In the genomic region with DNA sequence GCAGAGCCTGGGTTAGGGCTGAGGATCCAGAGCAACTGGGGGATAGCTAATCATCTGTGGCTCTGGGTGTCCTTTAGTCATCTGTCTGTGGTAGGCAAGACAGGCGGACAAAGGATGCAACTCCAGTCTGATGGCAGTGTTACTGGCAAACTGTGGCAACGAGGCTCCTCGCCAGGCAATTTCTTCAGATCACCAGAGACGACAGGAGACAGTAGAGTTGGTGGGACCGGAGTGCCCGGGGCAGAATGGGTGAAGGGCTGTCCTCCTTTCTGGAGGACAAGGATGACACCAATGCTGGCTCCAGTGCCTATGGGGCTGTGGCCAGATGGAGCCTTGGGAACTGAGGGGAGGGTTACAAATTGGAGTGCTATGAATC, we compare ENCODE assay signal across 8 mouse cellular contexts. TPM values are rescaled to one million over a fixed set of nuclear protein-coding genes. Genes with fewer than 3 reads are reported as not detected.
DNase-seq lines count a peak whose midpoint lies in the region; ATAC-seq and TF ChIP-seq lines count a peak whose summit lies in the region.
"Not testable (repeated sequence)": the region's sequence is repeated elsewhere in the genome, so short reads cannot be mapped to it uniquely, and the experiment has no call there.

No protein-coding gene starts in this region.

- 45% methylated on average over 6 of the region's 6 CpGs for WGBS in cerebellum, adult 2 months
- 69% methylated on average over 6 of the region's 6 CpGs for WGBS in forebrain, embryonic 13.5 days
- 70% methylated on average over 6 of the region's 6 CpGs for whole genome bisulfite sequencing in heart, embryonic 12.5 days
- 62% methylated on average over 6 of the region's 6 CpGs for WGBS in intestine, embryonic 15.5 days
- WGBS in limb, embryonic 13.5 days = 66% methylated on average over 6 of the region's 6 CpGs
- WGBS in midbrain, embryonic 11.5 days = 64% methylated on average over 6 of the region's 6 CpGs

- peak overlapping the region; percentile 79; the same call in 1 of the 2 replicates for H3K27ac ChIP-seq in cerebellum, adult 2 months (ENCODE audit: insufficient read depth, low read length)
- H3K27ac ChIP-seq in forebrain, embryonic 13.5 days = peak overlapping the region; percentile 65
- not testable (repeated sequence) for H3K27ac ChIP-seq in heart, embryonic 12.5 days (ENCODE audit: poor library complexity, severe bottlenecking); intestine, embryonic 15.5 days; limb, embryonic 13.5 days; midbrain, embryonic 11.5 days (ENCODE audit: low read depth, low read length)

- TF ChIP-seq POLR2A in cerebellum, adult 2 months (IDR thresholded peaks at IDR 0.05; ENCODE audit: borderline replicate concordance, insufficient read depth, low read length) = not testable (repeated sequence)

- not testable (repeated sequence) for H3K9ac ChIP-seq in forebrain, embryonic 13.5 days; intestine, embryonic 15.5 days; limb, embryonic 13.5 days; midbrain, embryonic 11.5 days (ENCODE audit: low read length)
- 0 out of 2 replicates have a peak overlapping the region, but pooled peaks have one; percentile 18 for H3K9ac ChIP-seq in heart, embryonic 12.5 days

- TF ChIP-seq CTCF in E14TG2a.4 (conservative IDR thresholded peaks at IDR 0.05; ENCODE audit: low read length); cerebellum, adult 2 months (IDR thresholded peaks at IDR 0.05; ENCODE audit: borderline replicate concordance, insufficient read depth, low read depth, low read length): not testable (repeated sequence)

- peak overlapping the region; percentile 94 for H3K4me3 ChIP-seq in E14TG2a.4 (replicated peaks; ENCODE audit: low read length)
- not testable (repeated sequence) for H3K4me3 ChIP-seq in cerebellum, adult 2 months (replicated peaks; ENCODE audit: insufficient read depth, low read depth, low read length); forebrain, embryonic 13.5 days; heart, embryonic 12.5 days; intestine, embryonic 15.5 days (replicated peaks); limb, embryonic 13.5 days; midbrain, embryonic 11.5 days (ENCODE audit: low read depth, low read length)

- DNase-seq in cerebellum, adult 2 months = peak; percentile 55 to 56
- peak; percentile 86 for DNase-seq in midbrain, embryonic 11.5 days (ENCODE audit: low spot score, missing footprints)
- DNase-seq in right cerebral cortex, postnatal 10 days (ENCODE audit: low spot score in 2 of 2) = peak; percentile 50 to 62

- H3K36me3 ChIP-seq in E14TG2a.4 (ENCODE audit: insufficient read depth, low read length) = peaks cover 24% of the 10 kb centered on the region
- peaks cover 11% of the 10 kb centered on the region for H3K36me3 ChIP-seq in forebrain, embryonic 13.5 days (ENCODE audit: poor library complexity, severe bottlenecking)
- H3K36me3 ChIP-seq in heart, embryonic 12.5 days; intestine, embryonic 15.5 days; midbrain, embryonic 11.5 days (ENCODE audit: control insufficient read depth, insufficient read depth, low read length): not testable (repeated sequence)
- H3K36me3 ChIP-seq in limb, embryonic 13.5 days = peaks cover 10% of the 10 kb centered on the region

- peaks cover 30% of the 10 kb centered on the region for H3K4me1 ChIP-seq in E14TG2a.4 (replicated peaks; ENCODE audit: low read depth, low read length)
- not testable (repeated sequence) for H3K4me1 ChIP-seq in cerebellum, adult 2 months (ENCODE audit: control insufficient read depth, insufficient read depth, low read length); heart, embryonic 12.5 days (replicated peaks); intestine, embryonic 15.5 days (replicated peaks); midbrain, embryonic 11.5 days (ENCODE audit: control insufficient read depth, insufficient read depth, low read length)
- peaks cover 16% of the 10 kb centered on the region for H3K4me1 ChIP-seq in forebrain, embryonic 13.5 days
- peaks cover 16% of the 10 kb centered on the region for H3K4me1 ChIP-seq in limb, embryonic 13.5 days

- not testable (repeated sequence) for H3K27me3 ChIP-seq in E14TG2a.4 (ENCODE audit: insufficient read depth, low read length); cerebellum, adult 2 months (ENCODE audit: control insufficient read depth, insufficient read depth, low read length); forebrain, embryonic 13.5 days; heart, embryonic 12.5 days (replicated peaks); intestine, embryonic 15.5 days (replicated peaks); limb, embryonic 13.5 days; midbrain, embryonic 11.5 days (ENCODE audit: control insufficient read depth, insufficient read depth, low read length)

- not testable (repeated sequence) for H3K9me3 ChIP-seq in E14TG2a.4 (ENCODE audit: low read length); forebrain, embryonic 13.5 days (replicated peaks); heart, embryonic 12.5 days (replicated peaks); intestine, embryonic 15.5 days; limb, embryonic 13.5 days; midbrain, embryonic 11.5 days (ENCODE audit: control insufficient read depth, low read length)

- peak overlapping the region; percentile 30 for H3K4me2 ChIP-seq in forebrain, embryonic 13.5 days
- 0 out of 2 replicates have a peak overlapping the region, but pooled peaks have one; percentile 16 for H3K4me2 ChIP-seq in heart, embryonic 12.5 days
- 0 out of 2 replicates have a peak overlapping the region, but pooled peaks have one; percentile 67 for H3K4me2 ChIP-seq in intestine, embryonic 15.5 days (replicated peaks)
- peak overlapping the region; percentile 87; the same call in 1 of the 2 replicates for H3K4me2 ChIP-seq in limb, embryonic 13.5 days (replicated peaks)
- H3K4me2 ChIP-seq in midbrain, embryonic 11.5 days = peak overlapping the region; percentile 84; the same call in 1 of the 2 replicates

- ATAC-seq in forebrain, embryonic 13.5 days; heart, embryonic 12.5 days (ENCODE audit: insufficient number of reproducible peaks, low FRiP score); intestine, embryonic 15.5 days; limb, embryonic 13.5 days (ENCODE audit: low FRiP score, low read depth); midbrain, embryonic 11.5 days (ENCODE audit: low FRiP score): not testable (repeated sequence)

RNA-seq across cellular contexts. Expression of a gene that starts 0.6 kb away (rescaled TPM):
- polyA plus RNA-seq in cerebellum, adult 2 months (2012; rRNA removed) = 1,271 and 1,490 TPM in 2 replicates
- 2,951 and 3,131 TPM in 2 replicates for polyA plus RNA-seq in forebrain, embryonic 13.5 days (2015; fragmentation: Nextera tagmentation; extraction: Ambion mirVana)
- 2,275 and 2,341 TPM in 2 replicates for polyA plus RNA-seq in heart, embryonic 12.5 days (2016; fragmentation: Nextera tagmentation; extraction: Ambion mirVana)
- polyA plus RNA-seq in intestine, embryonic 15.5 days (2015; fragmentation: Nextera tagmentation; extraction: Ambion mirVana) = 3,667 and 3,915 TPM in 2 replicates
- 3,677 and 3,933 TPM in 2 replicates for polyA plus RNA-seq in limb, embryonic 13.5 days (2015; fragmentation: Nextera tagmentation; extraction: Ambion mirVana)
- polyA plus RNA-seq in midbrain, embryonic 11.5 days (2014; fragmentation: Nextera tagmentation; extraction: Ambion mirVana) = 2,670 and 2,991 TPM in 2 replicates

RNA-seq across cellular contexts. Expression of a gene that starts 2.1 kb away (rescaled TPM):
- polyA plus RNA-seq in cerebellum, adult 2 months (2012; rRNA removed) = 15.4 and 18.7 TPM in 2 replicates
- 18.3 and 19.4 TPM in 2 replicates for polyA plus RNA-seq in forebrain, embryonic 13.5 days (2015; fragmentation: Nextera tagmentation; extraction: Ambion mirVana)
- polyA plus RNA-seq in heart, embryonic 12.5 days (2016; fragmentation: Nextera tagmentation; extraction: Ambion mirVana) = 10.2 and 11.9 TPM in 2 replicates
- 14.5 and 15.2 TPM in 2 replicates for polyA plus RNA-seq in intestine, embryonic 15.5 days (2015; fragmentation: Nextera tagmentation; extraction: Ambion mirVana)
- polyA plus RNA-seq in limb, embryonic 13.5 days (2015; fragmentation: Nextera tagmentation; extraction: Ambion mirVana) = 16.4 and 17.3 TPM in 2 replicates
- 16.0 and 19.0 TPM in 2 replicates for polyA plus RNA-seq in midbrain, embryonic 11.5 days (2014; fragmentation: Nextera tagmentation; extraction: Ambion mirVana)

RNA-seq across cellular contexts. Expression of a gene that starts 16.1 kb away (rescaled TPM):
- 69.2 and 73.5 TPM in 2 replicates for polyA plus RNA-seq in cerebellum, adult 2 months (2012; rRNA removed)
- polyA plus RNA-seq in forebrain, embryonic 13.5 days (2015; fragmentation: Nextera tagmentation; extraction: Ambion mirVana) = 173 and 186 TPM in 2 replicates
- polyA plus RNA-seq in heart, embryonic 12.5 days (2016; fragmentation: Nextera tagmentation; extraction: Ambion mirVana) = 132 and 136 TPM in 2 replicates
- 205 and 210 TPM in 2 replicates for polyA plus RNA-seq in intestine, embryonic 15.5 days (2015; fragmentation: Nextera tagmentation; extraction: Ambion mirVana)
- polyA plus RNA-seq in limb, embryonic 13.5 days (2015; fragmentation: Nextera tagmentation; extraction: Ambion mirVana) = 198 and 200 TPM in 2 replicates
- 241 and 249 TPM in 2 replicates for polyA plus RNA-seq in midbrain, embryonic 11.5 days (2014; fragmentation: Nextera tagmentation; extraction: Ambion mirVana)

RNA-seq across cellular contexts. Expression of a gene that starts 24.0 kb away (rescaled TPM):
- polyA plus RNA-seq in cerebellum, adult 2 months (2012; rRNA removed) = 36.3 and 37.3 TPM in 2 replicates
- 7.0 and 7.7 TPM in 2 replicates for polyA plus RNA-seq in forebrain, embryonic 13.5 days (2015; fragmentation: Nextera tagmentation; extraction: Ambion mirVana)
- 25.0 and 26.5 TPM in 2 replicates for polyA plus RNA-seq in heart, embryonic 12.5 days (2016; fragmentation: Nextera tagmentation; extraction: Ambion mirVana)
- polyA plus RNA-seq in intestine, embryonic 15.5 days (2015; fragmentation: Nextera tagmentation; extraction: Ambion mirVana) = 28.4 and 29.3 TPM in 2 replicates
- 24.0 and 28.0 TPM in 2 replicates for polyA plus RNA-seq in limb, embryonic 13.5 days (2015; fragmentation: Nextera tagmentation; extraction: Ambion mirVana)
- polyA plus RNA-seq in midbrain, embryonic 11.5 days (2014; fragmentation: Nextera tagmentation; extraction: Ambion mirVana) = 15.6 and 18.1 TPM in 2 replicates

RNA-seq across cellular contexts. Expression of a gene that starts 39.8 kb away (rescaled TPM):
- 9.4 and 11.1 TPM in 2 replicates for polyA plus RNA-seq in cerebellum, adult 2 months (2012; rRNA removed)
- polyA plus RNA-seq in forebrain, embryonic 13.5 days (2015; fragmentation: Nextera tagmentation; extraction: Ambion mirVana) = 0.12 and 0.28 TPM in 2 replicates
- polyA plus RNA-seq in heart, embryonic 12.5 days (2016; fragmentation: Nextera tagmentation; extraction: Ambion mirVana) = 7.5 and 7.6 TPM in 2 replicates
- polyA plus RNA-seq in intestine, embryonic 15.5 days (2015; fragmentation: Nextera tagmentation; extraction: Ambion mirVana) = 30.5 and 31.5 TPM in 2 replicates
- polyA plus RNA-seq in limb, embryonic 13.5 days (2015; fragmentation: Nextera tagmentation; extraction: Ambion mirVana) = 14.5 and 17.5 TPM in 2 replicates
- polyA plus RNA-seq in midbrain, embryonic 11.5 days (2014; fragmentation: Nextera tagmentation; extraction: Ambion mirVana) = 0.49 and 0.77 TPM in 2 replicates

Comparison
In these comparisons a context has a peak if more than half of its experiments do, and no peak if none do; other contexts are left out.
1. H3K4me2 ChIP-seq: peak in every context shown above with its lines; median percentile 87 in limb, embryonic 13.5 days; 84 in midbrain, embryonic 11.5 days; 67 in intestine, embryonic 15.5 days; 30 in forebrain, embryonic 13.5 days; 16 in heart, embryonic 12.5 days.